Mouse (Mus musculus) CH12.LX (cell line): ENCODE data around the gene Cep112.

Experiments
- CHD2 ChIP-seq: IDR thresholded peaks from 2 replicates; pipeline ENCODE4 v1.6.1; 2011; ENCODE audit warnings: low read length, improper control_type of control experiment
- CTCF ChIP-seq, 2 experiments: IDR thresholded peaks in 1 of 2; conservative IDR thresholded peaks in 1 of 2; 2 replicates each; pipeline ENCODE4 v1.5.1; 2011 to 2012; ENCODE audit warnings: low read depth in 2 of 2, low read length in 2 of 2, improper control_type of control experiment in 1 of 2, inconsistent platforms in 1 of 2, mild to moderate bottlenecking in 1 of 2, moderate library complexity in 1 of 2
- E2F4 ChIP-seq: IDR thresholded peaks from 2 replicates; pipeline ENCODE4 v1.6.1; 2011; ENCODE audit warnings: low read depth, low read length, improper control_type of control experiment; ENCODE audit not compliant: insufficient replicate concordance
- ELF1 ChIP-seq: IDR thresholded peaks from 2 replicates; pipeline ENCODE4 v1.6.1; 2014; ENCODE audit warnings: low read depth, mild to moderate bottlenecking, inconsistent platforms, low read length, improper control_type of control experiment
- EP300 ChIP-seq: IDR thresholded peaks from 2 replicates; pipeline ENCODE4 v1.6.1; 2011; ENCODE audit warnings: low read length, improper control_type of control experiment
- MAX ChIP-seq: IDR thresholded peaks from 2 replicates; pipeline ENCODE4 v1.6.1; 2011; ENCODE audit warnings: low read length, improper control_type of control experiment
- MAZ ChIP-seq: IDR thresholded peaks from 2 replicates; pipeline ENCODE4 v1.6.1; 2012; ENCODE audit warnings: low read depth, mild to moderate bottlenecking, inconsistent platforms, low read length, improper control_type of control experiment, moderate library complexity
- POLR2A ChIP-seq: IDR thresholded peaks from 2 replicates; pipeline ENCODE4 v1.6.1; 2011; ENCODE audit warnings: low read depth, mild to moderate bottlenecking, improper control_type of control experiment, low read length
- TCF12 ChIP-seq: IDR thresholded peaks from 2 replicates; pipeline ENCODE4 v1.6.1; 2014; ENCODE audit warnings: low read depth, mild to moderate bottlenecking, inconsistent platforms, low read length, improper control_type of control experiment
- UBTF ChIP-seq: IDR thresholded peaks from 2 replicates; pipeline ENCODE4 v1.6.1; 2012; ENCODE audit warnings: low read depth, mild to moderate bottlenecking, inconsistent platforms, low read length, improper control_type of control experiment, moderate library complexity
- USF2 ChIP-seq: conservative IDR thresholded peaks from 2 replicates; pipeline ENCODE4 v1.6.1; 2011; ENCODE audit warnings: low read depth, low read length, improper control_type of control experiment

DNA sequence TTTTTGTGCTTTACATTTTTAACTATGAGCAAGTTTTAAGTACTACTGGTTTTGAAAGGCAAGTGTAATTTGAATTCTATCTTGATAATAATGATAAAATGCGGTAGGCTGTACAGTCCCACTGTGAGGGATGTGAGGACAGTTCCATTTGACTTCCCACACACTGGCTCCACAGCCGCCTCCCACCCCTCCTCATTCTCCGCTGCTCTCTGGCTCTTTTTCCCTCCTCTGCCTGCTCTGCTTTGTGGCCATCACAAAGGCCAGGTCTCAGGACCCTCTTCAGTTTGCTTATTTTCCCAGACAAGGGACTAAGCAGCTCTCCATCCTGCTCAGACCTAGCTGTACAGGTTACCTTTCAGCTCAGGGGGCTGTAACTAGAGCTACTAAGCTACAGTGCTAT, 379.0 kb downstream of the Cep112 start:
- TF ChIP-seq MAX, result no peak
- TF ChIP-seq E2F4, result no peak
- no peak for TF ChIP-seq UBTF
- TF ChIP-seq ELF1, result no peak
- no peak for TF ChIP-seq TCF12
- no peak for TF ChIP-seq CTCF (conservative IDR thresholded peaks at IDR 0.05 in 1 of 2, IDR thresholded peaks at IDR 0.05 in 1 of 2; ENCODE audit: low read depth in 2 of 2, low read length in 2 of 2)
- TF ChIP-seq USF2, result no peak
- TF ChIP-seq MAZ, result no peak
- TF ChIP-seq POLR2A, result no peak
- TF ChIP-seq EP300, result no peak
- TF ChIP-seq CHD2, result no peak
